Mouse (Mus musculus) olfactory bulb, adult 2 months (tissue): ENCODE results near the gene Tbc1d1. TPM values are rescaled to one million over a fixed set of nuclear protein-coding genes. Genes with fewer than 3 reads are reported as not detected.

ENCODE experiments used
- H3K27ac ChIP-seq: fragments of 200-500 bp; 2 replicates; pipeline ENCODE4 v1.5.1; 2012; ENCODE audit warnings: low read depth, low read length; ENCODE audit not compliant: insufficient read depth
- H3K4me1 ChIP-seq: fragments of 200-500 bp; 2 replicates; pipeline ENCODE4 v1.6.1; 2012; ENCODE audit warnings: low read length; ENCODE audit not compliant: control insufficient read depth, insufficient read depth
- H3K4me3 ChIP-seq: fragments of 200-500 bp; 2 replicates; pipeline ENCODE4 v1.5.1; 2012; ENCODE audit warnings: mild to moderate bottlenecking, low read depth, low read length, moderate library complexity; ENCODE audit not compliant: insufficient read depth
- CTCF ChIP-seq: fragments of 200-500 bp; IDR thresholded peaks from 2 replicates; pipeline ENCODE4 v1.5.1; 2012; ENCODE audit warnings: low read depth, mild to moderate bottlenecking, low read length, moderate library complexity; ENCODE audit not compliant: insufficient read depth
- POLR2A ChIP-seq: fragments of 200-500 bp; IDR thresholded peaks from 2 replicates; pipeline ENCODE4 v1.6.1; 2012; ENCODE audit warnings: mild to moderate bottlenecking, low read depth, low read length, moderate library complexity; ENCODE audit not compliant: insufficient read depth
- WGBS: fragments of 180-500 bp; shearing (Covaris S2); methylation state at CpG from one replicate; pipeline ENCODE4 v1.1.7; 2018; 5-methylcytosine and 5-hydroxymethylcytosine counted together
- polyA plus RNA-seq: library from polyadenylated mRNA; stranded (reverse); fragments of >200 nt; gene quantifications from 2 replicates; pipeline ENCODE4 v1.2.4, GENCODE M21; 2012; ENCODE audit warnings: low replicate concordance; ENCODE audit not compliant: missing spikeins, insufficient read depth, insufficient read length

Tbc1d1 gene
- polyA plus RNA-seq, 1 experiment, result not detected

GRCm38 (mm10) chr5:64373695-64374094 lies 217.6 kb downstream of the Tbc1d1 start:
- Histone ChIP-seq H3K4me3 (no peak overlapping the region), H3K27ac (no peak overlapping the region), H3K4me1 (peaks cover 14% of the 10 kb centered on the region)
- WGBS, result 97% methylated on average over 5 of the region's 5 CpGs
- TF ChIP-seq CTCF (no peak), POLR2A (no peak)

- 95% methylated on average over 3 of the region's 3 CpGs for WGBS
- Histone ChIP-seq H3K4me1 (peaks cover 14% of the 10 kb centered on the region), H3K4me3 (no peak overlapping the region), H3K27ac (no peak overlapping the region)
- TF ChIP-seq CTCF (no peak), POLR2A (no peak)
Measured at GRCm38 (mm10) chr5:64375851-64376250, 219.7 kb downstream of the Tbc1d1 start.

- Histone ChIP-seq H3K4me1 (peaks cover 15% of the 10 kb centered on the region), H3K4me3 (no peak overlapping the region), H3K27ac (no peak overlapping the region)
- TF ChIP-seq CTCF (no peak), POLR2A (no peak)
- 72% methylated on average over 7 of the region's 7 CpGs for WGBS
Measured at GRCm38 (mm10) chr5:64376466-64376865, 220.4 kb downstream of the Tbc1d1 start.

GRCm38 (mm10) chr5:64377705-64378104 lies 221.6 kb downstream of the Tbc1d1 start:
- peak overlapping the region; percentile 19; the same call in 1 of the 2 replicates for H3K27ac ChIP-seq
- H3K4me3 ChIP-seq, result no peak overlapping the region
- peaks cover 17% of the 10 kb centered on the region for H3K4me1 ChIP-seq
- TF ChIP-seq CTCF (no peak), POLR2A (no peak)
- WGBS, result 91% methylated on average over 8 of the region's 8 CpGs

GRCm38 (mm10) chr5:64378591-64379275 lies 222.6 kb downstream of the Tbc1d1 start:
- peaks cover 17% of the 10 kb centered on the region for H3K4me1 ChIP-seq
- WGBS, result 69% methylated on average over 13 of the region's 13 CpGs
- H3K27ac ChIP-seq, result no peak overlapping the region
- no peak overlapping the region for H3K4me3 ChIP-seq
- TF ChIP-seq POLR2A (no peak), CTCF (no peak)

GRCm38 (mm10) chr5:64379829-64380228 lies 223.7 kb downstream of the Tbc1d1 start:
- no peak overlapping the region for H3K4me3 ChIP-seq
- no peak overlapping the region for H3K27ac ChIP-seq
- 93% methylated on average over 5 of the region's 5 CpGs for WGBS
- TF ChIP-seq POLR2A (no peak), CTCF (no peak)
- peaks cover 13% of the 10 kb centered on the region for H3K4me1 ChIP-seq

GRCm38 (mm10) chr5:64380698-64381375 lies 224.7 kb downstream of the Tbc1d1 start:
- TF ChIP-seq CTCF, result no peak
- TF ChIP-seq POLR2A, result no peak
- Histone ChIP-seq H3K4me1 (peaks cover 9% of the 10 kb centered on the region), H3K27ac (no peak overlapping the region), H3K4me3 (no peak overlapping the region)
- WGBS, result 79% methylated on average over 11 of the region's 11 CpGs

GRCm38 (mm10) chr5:64381538-64381937 lies 225.4 kb downstream of the Tbc1d1 start:
- Histone ChIP-seq H3K27ac (no peak overlapping the region), H3K4me1 (peaks cover 9% of the 10 kb centered on the region), H3K4me3 (no peak overlapping the region)
- TF ChIP-seq CTCF (no peak), POLR2A (no peak)
- 52% methylated on average over 8 of the region's 8 CpGs for WGBS

GRCm38 (mm10) chr5:64382451-64383057 lies 226.4 kb downstream of the Tbc1d1 start:
- Histone ChIP-seq H3K4me3 (no peak overlapping the region), H3K4me1 (peaks cover 9% of the 10 kb centered on the region), H3K27ac (no peak overlapping the region)
- 36% methylated on average over 8 of the region's 8 CpGs for WGBS
- no peak for TF ChIP-seq CTCF
- TF ChIP-seq POLR2A, result no peak
